Mouse (Mus musculus): ENCODE measurements around the gene Oas1f. TPM values are rescaled to one million over a fixed set of nuclear protein-coding genes. Genes with fewer than 3 reads are reported as not detected.
"Not testable (repeated sequence)": the region's sequence is repeated elsewhere in the genome, so short reads cannot be mapped to it uniquely, and the experiment has no call there.

The Oas1f gene
- total and polyA plus RNA-seq, 3 experiments: not detected

DNA sequence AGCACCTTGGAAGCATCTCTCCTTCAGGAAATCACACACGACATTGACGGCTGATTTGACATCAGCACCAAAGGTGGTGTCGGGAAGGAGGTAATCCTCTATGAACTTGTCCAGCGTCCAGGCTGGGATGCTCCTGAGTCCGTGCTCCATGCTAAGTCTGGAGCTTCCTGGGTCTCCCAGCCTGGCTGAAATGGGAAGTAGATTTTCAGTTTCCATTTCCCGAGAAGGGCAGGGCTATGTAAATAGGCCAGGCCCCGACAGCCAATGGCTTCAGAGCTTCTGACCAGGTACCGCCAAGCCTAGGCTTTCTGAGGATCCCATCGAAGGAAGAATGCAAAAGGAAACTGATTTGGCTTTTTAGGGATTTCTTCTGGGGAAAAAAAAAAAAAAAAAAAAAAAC is 40.2 kb downstream of the Oas1f start, which contains the start of gene Oas1g:
Oas1g (minus strand) TSS at position 201 of the 400 bp plus-strand sequence.
- H3K9ac ChIP-seq (ENCODE audit: insufficient read depth, low read depth); in situ Hi-C loops (cut with MboI; ENCODE audit: low pct_ligation_motif_present, low pct_unique_long_range_greater_than_20kb, low sequenced_read_pairs); H3K79me2 ChIP-seq (replicated peaks; ENCODE audit: control insufficient read depth, extremely low read depth, insufficient read depth, poor library complexity, severe bottlenecking); DNase-seq (ENCODE audit: extremely low read depth); H3K27me3 ChIP-seq (replicated peaks); H3K36me3 ChIP-seq (replicated peaks in 1 of 2; ENCODE audit: control insufficient read depth in 1 of 2, insufficient read depth in 1 of 2, low read length in 1 of 2); H3K4me1 ChIP-seq (ENCODE audit: control insufficient read depth in 1 of 2, insufficient read depth in 2 of 2); dilution Hi-C loops (cut with MboI; ENCODE audit: extremely low pct_ligation_motif_present, extremely low pct_unique_long_range_greater_than_20kb, low sequenced_read_pairs); H3K4me3 ChIP-seq (replicated peaks in 1 of 3; ENCODE audit: low read depth in 2 of 3, low read length in 2 of 3, poor library complexity in 1 of 3); H3K27ac ChIP-seq (ENCODE audit: insufficient read depth, low read depth); H3K9me3 ChIP-seq (replicated peaks; ENCODE audit: low read length); H3K4me2 ChIP-seq (ENCODE audit: insufficient read depth, low read depth, poor library complexity, severe bottlenecking): not testable (repeated sequence)

GRCm38 (mm10) chr5:120887831-120888230 is 40.7 kb downstream of the Oas1f start:
- dilution Hi-C loops (cut with MboI; ENCODE audit: extremely low pct_ligation_motif_present, extremely low pct_unique_long_range_greater_than_20kb, low sequenced_read_pairs): no loop called here
- no peaks in the 10 kb centered on the region for H3K79me2 ChIP-seq (replicated peaks; ENCODE audit: control insufficient read depth, extremely low read depth, insufficient read depth, poor library complexity, severe bottlenecking)
- peaks cover 6% of the 10 kb centered on the region for H3K9me3 ChIP-seq (replicated peaks; ENCODE audit: low read length)
- H3K27me3 ChIP-seq (replicated peaks): peaks cover 4% of the 10 kb centered on the region
- no peak overlapping the region for H3K4me3 ChIP-seq (replicated peaks in 1 of 3; ENCODE audit: low read depth in 2 of 3, low read length in 2 of 3, poor library complexity in 1 of 3)
- no peak for DNase-seq (ENCODE audit: extremely low read depth)
- H3K27ac ChIP-seq (ENCODE audit: insufficient read depth, low read depth): no peak overlapping the region
- H3K4me1 ChIP-seq (ENCODE audit: control insufficient read depth in 1 of 2, insufficient read depth in 2 of 2): no peaks in the 10 kb centered on the region
- no peak overlapping the region for H3K4me2 ChIP-seq (ENCODE audit: insufficient read depth, low read depth, poor library complexity, severe bottlenecking)
- in situ Hi-C loops (cut with MboI; ENCODE audit: low pct_ligation_motif_present, low pct_unique_long_range_greater_than_20kb, low sequenced_read_pairs): no loop called here
- H3K9ac ChIP-seq (ENCODE audit: insufficient read depth, low read depth): no peak overlapping the region
- no peak for TF ChIP-seq E2F4 (IDR thresholded peaks at IDR 0.05; ENCODE audit: insufficient replicate concordance, low read depth, low read length)
- TF ChIP-seq CTCF (conservative IDR thresholded peaks at IDR 0.05 in 1 of 2, IDR thresholded peaks at IDR 0.05 in 1 of 2; ENCODE audit: low read depth in 2 of 2, low read length in 2 of 2): no peak
- no peak for TF ChIP-seq UBTF (IDR thresholded peaks at IDR 0.05; ENCODE audit: low read depth, low read length)
- TF ChIP-seq SMC3 (IDR thresholded peaks at IDR 0.05; ENCODE audit: low read depth, low read length): no peak
- no peak for TF ChIP-seq CHD2 (IDR thresholded peaks at IDR 0.05; ENCODE audit: low read length)
- H3K36me3 ChIP-seq (replicated peaks in 1 of 2; ENCODE audit: control insufficient read depth in 1 of 2, insufficient read depth in 1 of 2, low read length in 1 of 2): no peaks in the 10 kb centered on the region

GRCm38 (mm10) chr5:120888294-120888815 is 41.2 kb downstream of the Oas1f start:
- H3K9ac ChIP-seq (ENCODE audit: insufficient read depth, low read depth); H3K4me1 ChIP-seq (ENCODE audit: control insufficient read depth in 1 of 2, insufficient read depth in 2 of 2); H3K9me3 ChIP-seq (replicated peaks; ENCODE audit: low read length); H3K27ac ChIP-seq (ENCODE audit: insufficient read depth, low read depth); H3K79me2 ChIP-seq (replicated peaks; ENCODE audit: control insufficient read depth, extremely low read depth, insufficient read depth, poor library complexity, severe bottlenecking); H3K36me3 ChIP-seq (replicated peaks in 1 of 2; ENCODE audit: control insufficient read depth in 1 of 2, insufficient read depth in 1 of 2, low read length in 1 of 2); H3K27me3 ChIP-seq (replicated peaks); dilution Hi-C loops (cut with MboI; ENCODE audit: extremely low pct_ligation_motif_present, extremely low pct_unique_long_range_greater_than_20kb, low sequenced_read_pairs); in situ Hi-C loops (cut with MboI; ENCODE audit: low pct_ligation_motif_present, low pct_unique_long_range_greater_than_20kb, low sequenced_read_pairs): not testable (repeated sequence)
- peak; percentile 17 for DNase-seq (ENCODE audit: extremely low read depth)
- peak overlapping the region in 1 of 3 experiments; percentile 49 for H3K4me3 ChIP-seq (replicated peaks in 1 of 3; ENCODE audit: low read depth in 2 of 3, low read length in 2 of 3, poor library complexity in 1 of 3)
- H3K4me2 ChIP-seq (ENCODE audit: insufficient read depth, low read depth, poor library complexity, severe bottlenecking): 0 out of 2 replicates have a peak overlapping the region, but pooled peaks have one; percentile 29

GRCm38 (mm10) chr5:120890026-120890425 is 42.9 kb downstream of the Oas1f start:
- dilution Hi-C loops (cut with MboI; ENCODE audit: extremely low pct_ligation_motif_present, extremely low pct_unique_long_range_greater_than_20kb, low sequenced_read_pairs): no loop called here
- Histone ChIP-seq H3K9ac (ENCODE audit: insufficient read depth, low read depth) (no peak overlapping the region), H3K4me2 (ENCODE audit: insufficient read depth, low read depth, poor library complexity, severe bottlenecking) (no peak overlapping the region), H3K4me1 (ENCODE audit: control insufficient read depth in 1 of 2, insufficient read depth in 2 of 2) (no peaks in the 10 kb centered on the region), H3K27ac (ENCODE audit: insufficient read depth, low read depth) (no peak overlapping the region), H3K9me3 (replicated peaks; ENCODE audit: low read length) (peaks cover 8% of the 10 kb centered on the region), H3K36me3 (replicated peaks in 1 of 2; ENCODE audit: control insufficient read depth in 1 of 2, insufficient read depth in 1 of 2, low read length in 1 of 2) (no peaks in the 10 kb centered on the region), H3K79me2 (replicated peaks; ENCODE audit: control insufficient read depth, extremely low read depth, insufficient read depth, poor library complexity, severe bottlenecking) (no peaks in the 10 kb centered on the region), H3K27me3 (replicated peaks) (peaks cover 4% of the 10 kb centered on the region), H3K4me3 (replicated peaks in 1 of 3; ENCODE audit: low read depth in 2 of 3, low read length in 2 of 3, poor library complexity in 1 of 3) (no peak overlapping the region)
- DNase-seq (ENCODE audit: extremely low read depth): no peak
- in situ Hi-C loops (cut with MboI; ENCODE audit: low pct_ligation_motif_present, low pct_unique_long_range_greater_than_20kb, low sequenced_read_pairs): no loop called here
- TF ChIP-seq MYC (IDR thresholded peaks at IDR 0.05; ENCODE audit: low read depth, low read length) (no peak), ZKSCAN1 (IDR thresholded peaks at IDR 0.05; ENCODE audit: borderline replicate concordance, low read depth, low read length) (no peak), SMC3 (IDR thresholded peaks at IDR 0.05; ENCODE audit: low read depth, low read length) (no peak), TCF12 (IDR thresholded peaks at IDR 0.05; ENCODE audit: low read depth, low read length) (no peak), E2F4 (IDR thresholded peaks at IDR 0.05; ENCODE audit: insufficient replicate concordance, low read depth, low read length) (no peak), MAFK (IDR thresholded peaks at IDR 0.05; ENCODE audit: insufficient replicate concordance, low read length) (no peak), EP300 (IDR thresholded peaks at IDR 0.05; ENCODE audit: low read length) (no peak), POLR2AphosphoS2 (IDR thresholded peaks at IDR 0.05; ENCODE audit: low read depth, low read length) (no peak), NRF1 (IDR thresholded peaks at IDR 0.05; ENCODE audit: low read depth, low read length) (no peak), TBP (conservative IDR thresholded peaks at IDR 0.05; ENCODE audit: low read depth, low read length) (no peak), RCOR1 (conservative IDR thresholded peaks at IDR 0.05; ENCODE audit: low read depth, low read length) (no peak), PAX5 (IDR thresholded peaks at IDR 0.05; ENCODE audit: low read length) (no peak), ZC3H11A (IDR thresholded peaks at IDR 0.05; ENCODE audit: low read depth, low read length) (no peak), JUND (conservative IDR thresholded peaks at IDR 0.05; ENCODE audit: low read depth, low read length) (no peak), KAT2A (IDR thresholded peaks at IDR 0.05; ENCODE audit: insufficient replicate concordance, low read length) (no peak), GABPA (IDR thresholded peaks at IDR 0.05; ENCODE audit: insufficient replicate concordance, low read depth, low read length) (no peak), POLR2A (IDR thresholded peaks at IDR 0.05; ENCODE audit: low read depth, low read length) (no peak)

All from CH12.LX (cell line).